Mouse (Mus musculus) MEL-GATA-1-ER (cell line): ENCODE results near the gene Pigu.

Experiments
- DNase-seq: peaks from one replicate; pipeline ENCODE4 v3.0.0-alpha.2; 2012; ENCODE audit warnings: low read depth; ENCODE audit errors: extremely low read depth

Gene Pigu

GRCm38 (mm10) chr2:155290066-155290465 lies 67.2 kb downstream of the Pigu start:
- DNase-seq = no peak

GRCm38 (mm10) chr2:155287456-155288250 lies 69.6 kb downstream of the Pigu start:
- DNase-seq = no peak

- no peak for DNase-seq
Measured at GRCm38 (mm10) chr2:155285744-155286143, 71.5 kb downstream of the Pigu start.

- no peak for DNase-seq
Measured at GRCm38 (mm10) chr2:155284647-155285046, 72.6 kb downstream of the Pigu start.

GRCm38 (mm10) chr2:155283793-155284192 lies 73.4 kb downstream of the Pigu start:
- DNase-seq = no peak

- no peak for DNase-seq
Measured at GRCm38 (mm10) chr2:155280116-155280515, 77.1 kb downstream of the Pigu start.

- DNase-seq = no peak
Measured at GRCm38 (mm10) chr2:155279163-155279562, 78.1 kb downstream of the Pigu start.

GRCm38 (mm10) chr2:155278361-155278760 lies 78.9 kb downstream of the Pigu start:
- no peak for DNase-seq

- DNase-seq = no peak
Measured at GRCm38 (mm10) chr2:155277721-155278120, 79.5 kb downstream of the Pigu start.

GRCm38 (mm10) chr2:155276621-155277175 lies 80.5 kb downstream of the Pigu start:
- peak; percentile 7 for DNase-seq

- DNase-seq = peak; percentile 64
Measured at GRCm38 (mm10) chr2:155276195-155276594, 81.0 kb downstream of the Pigu start, which contains the start of gene Map1lc3a. Map1lc3a (plus strand) TSS chr2:155276297.

GRCm38 (mm10) chr2:155273603-155274002 lies 83.6 kb downstream of the Pigu start:
- no peak for DNase-seq

GRCm38 (mm10) chr2:155272396-155273170 lies 84.6 kb downstream of the Pigu start:
- no peak for DNase-seq

- DNase-seq = peak; percentile 18
Measured at GRCm38 (mm10) chr2:155271957-155272356, 85.3 kb downstream of the Pigu start.

GRCm38 (mm10) chr2:155266896-155267295 lies 90.3 kb downstream of the Pigu start:
- no peak for DNase-seq

GRCm38 (mm10) chr2:155265526-155265925 lies 91.7 kb downstream of the Pigu start:
- DNase-seq = no peak

- DNase-seq = no peak
Measured at GRCm38 (mm10) chr2:155249588-155249987, 107.6 kb downstream of the Pigu start.

- DNase-seq = no peak
Measured at GRCm38 (mm10) chr2:155248718-155249117, 108.5 kb downstream of the Pigu start.

- no peak for DNase-seq
Measured at GRCm38 (mm10) chr2:155248206-155248605, 109.0 kb downstream of the Pigu start.

GRCm38 (mm10) chr2:155246231-155246630 lies 111.0 kb downstream of the Pigu start:
- no peak for DNase-seq

- DNase-seq = no peak
Measured at GRCm38 (mm10) chr2:155242296-155242855, 114.9 kb downstream of the Pigu start.

GRCm38 (mm10) chr2:155240915-155241314 lies 116.3 kb downstream of the Pigu start:
- peak; percentile 15 for DNase-seq
